Mouse (Mus musculus) erythroblast, embryonic 14.5 days (primary cell): ENCODE measurements around the gene Zfp62.

Experiments
- GATA1 ChIP-seq: IDR thresholded peaks from 2 replicates; pipeline ENCODE4 v1.6.1; 2012; ENCODE audit warnings: low read length, inconsistent platforms, mixed read lengths
- TAL1 ChIP-seq: IDR thresholded peaks from 3 replicates; pipeline ENCODE4 v1.6.1; 2012; ENCODE audit warnings: low read length, inconsistent platforms, mixed read lengths

DNA sequence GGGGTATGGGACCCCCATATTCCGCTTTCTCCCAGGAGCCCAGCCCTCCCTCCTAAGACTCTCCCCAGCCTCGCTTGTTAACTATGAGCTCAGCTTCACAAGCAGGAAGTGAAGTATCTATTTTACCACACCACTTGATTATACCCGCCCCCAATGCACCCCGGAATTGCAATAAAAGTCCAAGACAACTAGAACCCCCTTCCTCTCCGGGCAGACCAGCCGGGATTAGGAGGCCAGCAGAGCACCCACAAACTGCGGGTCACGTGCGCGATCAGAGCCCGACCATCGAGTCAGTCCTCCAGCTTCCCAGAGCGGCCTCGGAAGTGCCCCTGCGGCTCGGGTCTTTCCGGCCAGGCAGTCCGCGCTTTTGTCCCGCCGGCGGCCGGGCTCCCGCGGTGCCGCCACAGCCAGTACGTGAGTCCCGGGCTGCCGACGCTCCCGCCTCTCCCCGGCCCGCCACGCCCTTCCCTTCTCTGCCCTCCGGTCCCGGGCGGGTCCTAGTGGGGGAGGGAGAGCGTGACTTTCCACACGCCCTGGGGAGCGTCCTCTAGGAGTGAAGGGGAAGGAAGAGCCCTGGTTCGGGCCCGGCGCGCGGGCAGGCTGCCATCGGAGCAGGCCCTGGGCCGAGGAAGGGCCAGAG is at the start of gene Zfp62:
- TF ChIP-seq TAL1, result no peak
- no peak for TF ChIP-seq GATA1
